Comparison of ENCODE assay signal across 19 mouse cellular contexts in the genomic region with DNA sequence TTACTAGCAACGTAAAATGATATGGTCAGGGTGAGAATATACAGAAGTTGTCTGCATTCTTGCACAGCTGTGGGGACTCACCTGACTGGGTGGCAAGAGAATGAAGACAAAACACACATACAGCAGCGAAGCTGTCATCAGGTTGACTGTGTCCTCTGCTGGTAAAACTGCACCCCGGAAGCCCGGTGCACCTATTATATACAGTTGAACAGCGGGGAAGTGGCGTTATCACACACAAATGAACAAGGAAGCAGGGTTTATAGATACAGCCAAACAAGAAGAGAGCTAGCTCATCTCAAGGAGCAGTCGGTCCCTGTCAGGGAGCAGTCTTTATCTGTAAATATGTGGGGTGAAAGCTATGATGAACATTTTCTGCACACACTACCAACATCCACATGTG.
"Had no signal": no experiment of that assay in that cellular context is flagged by ENCODE, and none has a peak within 500 bp of the region (broad histone marks: within the 10 kb centered on the region; RNA-seq: fewer than 3 reads in every experiment).

No protein-coding gene starts in this region.

- H3K27me3 ChIP-seq: limb, embryonic 12.5 days; limb, embryonic 15.5 days; midbrain, embryonic 12.5 days; midbrain, embryonic 15.5 days; neural tube, embryonic 13.5 days had no signal

- ATAC-seq: liver, postnatal 0 days; lung, postnatal 0 days; midbrain, embryonic 15.5 days had no signal

- H3K36me3 ChIP-seq: limb, embryonic 12.5 days; limb, embryonic 15.5 days; midbrain, embryonic 12.5 days; midbrain, embryonic 15.5 days; neural tube, embryonic 13.5 days had no signal

- H3K4me3 ChIP-seq: layer of hippocampus, adult 2 months; left cerebral cortex, adult 2 months; limb, embryonic 12.5 days; limb, embryonic 15.5 days; midbrain, embryonic 12.5 days; midbrain, embryonic 15.5 days; neural tube, embryonic 13.5 days had no signal

- H3K9me3 ChIP-seq: limb, embryonic 15.5 days had no signal

- H3K4me1 ChIP-seq: limb, embryonic 15.5 days; midbrain, embryonic 12.5 days; midbrain, embryonic 15.5 days; neural tube, embryonic 13.5 days had no signal

- H3K4me2 ChIP-seq: limb, embryonic 12.5 days; limb, embryonic 15.5 days; liver, embryonic 11.5 days; lung, embryonic 14.5 days; midbrain, embryonic 12.5 days; midbrain, embryonic 15.5 days; neural tube, embryonic 13.5 days had no signal

- H3K27ac ChIP-seq: kidney, postnatal 0 days; layer of hippocampus, adult 2 months; left cerebral cortex, adult 2 months; limb, embryonic 12.5 days; limb, embryonic 15.5 days; liver, embryonic 14.5 days; midbrain, embryonic 12.5 days; midbrain, embryonic 15.5 days; neural tube, embryonic 13.5 days had no signal

- H3K9ac ChIP-seq: limb, embryonic 12.5 days; limb, embryonic 15.5 days; liver, embryonic 14.5 days; liver, postnatal 0 days; lung, embryonic 14.5 days; midbrain, embryonic 12.5 days; midbrain, embryonic 15.5 days; neural tube, embryonic 13.5 days had no signal

- DNase-seq: kidney, adult 2 months; kidney, postnatal 25 days; layer of hippocampus, adult 9-11 months; left cerebral cortex, postnatal 4 days; liver, postnatal 0 days; lung, embryonic 14.5 days; thymus, adult 18-20 months; thymus, postnatal 4 days had no signal
